Mouse (Mus musculus) CD4-positive helper T cell, adult 2 months (primary cell): Measurements from ENCODE around the gene Trim24.
A peak's percentile ranks its signal among the peaks of the same experiment; 100 is the strongest.

Source experiments
- DNase-seq: peaks from one replicate; pipeline ENCODE4 v3.0.0-alpha.2; 2012; ENCODE audit warnings: low read depth, missing footprints, low spot score

Gene Trim24

GRCm38 (mm10) chr6:37863961-37864730 is 6.5 kb upstream of the Trim24 start:
- no peak for DNase-seq

- peak; percentile 73 for DNase-seq
Observed at GRCm38 (mm10) chr6:37871137-37871851, 683 bp downstream of the Trim24 start.

GRCm38 (mm10) chr6:37872861-37873260 is 2.2 kb downstream of the Trim24 start:
- peak; percentile 20 for DNase-seq

GRCm38 (mm10) chr6:37873731-37874130 is 3.1 kb downstream of the Trim24 start:
- DNase-seq, result no peak

GRCm38 (mm10) chr6:37878206-37878605 is 7.6 kb downstream of the Trim24 start:
- DNase-seq, result no peak

GRCm38 (mm10) chr6:37880586-37880985 is 10.0 kb downstream of the Trim24 start:
- DNase-seq, result no peak

- DNase-seq, result no peak
Observed at GRCm38 (mm10) chr6:37893586-37893985, 23.0 kb downstream of the Trim24 start.

- peak; percentile 17 for DNase-seq
Observed at GRCm38 (mm10) chr6:37895646-37896435, 25.2 kb downstream of the Trim24 start.

GRCm38 (mm10) chr6:37900221-37900620 is 29.6 kb downstream of the Trim24 start:
- no peak for DNase-seq

GRCm38 (mm10) chr6:37901791-37902190 is 31.2 kb downstream of the Trim24 start:
- no peak for DNase-seq

- DNase-seq, result no peak
Observed at GRCm38 (mm10) chr6:37903810-37904209, 33.2 kb downstream of the Trim24 start.

- no peak for DNase-seq
Observed at GRCm38 (mm10) chr6:37913525-37913924, 42.9 kb downstream of the Trim24 start.

GRCm38 (mm10) chr6:37925104-37925503 is 54.5 kb downstream of the Trim24 start:
- DNase-seq, result no peak

GRCm38 (mm10) chr6:37926751-37927150 is 56.1 kb downstream of the Trim24 start:
- no peak for DNase-seq

- no peak for DNase-seq
Observed at GRCm38 (mm10) chr6:37936498-37936897, 65.9 kb downstream of the Trim24 start.

- DNase-seq, result no peak
Observed at GRCm38 (mm10) chr6:37951306-37951705, 80.7 kb downstream of the Trim24 start.

GRCm38 (mm10) chr6:37967386-37967785 is 96.8 kb downstream of the Trim24 start:
- DNase-seq, result no peak

- peak; percentile 48 for DNase-seq
Observed at GRCm38 (mm10) chr6:38007459-38007858, 136.8 kb downstream of the Trim24 start.

- no peak for DNase-seq
Observed at GRCm38 (mm10) chr6:38012829-38013228, 142.2 kb downstream of the Trim24 start.
